Mouse (Mus musculus): ENCODE results near the gene Gm20388. TPM values are rescaled to one million over a fixed set of nuclear protein-coding genes. Genes with fewer than 3 reads are reported as not detected.

The Gm20388 gene
- polyA plus RNA-seq, 1 experiment: 28.1 TPM

DNA sequence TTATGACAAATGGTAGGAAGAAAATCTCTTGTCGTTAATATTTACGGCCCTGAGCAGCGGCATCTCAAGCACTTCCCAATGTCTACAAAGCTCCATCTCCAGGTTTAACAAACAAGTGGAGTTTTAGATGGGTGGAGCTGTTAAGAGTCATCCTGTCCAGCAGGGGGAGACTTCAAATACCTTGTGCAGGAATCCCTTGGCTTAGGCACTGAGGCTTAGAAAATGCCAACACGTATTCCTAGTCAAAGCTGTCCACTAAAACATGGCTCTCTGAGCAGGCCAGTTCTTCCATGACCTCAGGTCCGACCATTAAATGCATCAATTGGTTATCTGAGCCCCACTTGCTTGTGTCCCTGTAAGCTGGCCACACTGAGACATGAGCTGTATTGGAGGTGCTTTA lies 1697.0 kb downstream of the Gm20388 start:
- no peak overlapping the region for H3K4me3 ChIP-seq (ENCODE audit: low read depth, low read length)
- no peaks in the 10 kb centered on the region for H3K27me3 ChIP-seq (ENCODE audit: control insufficient read depth, insufficient read depth, low read length, poor library complexity, severe bottlenecking)
- TF ChIP-seq POLR2A (IDR thresholded peaks at IDR 0.05; ENCODE audit: insufficient read depth, low read length) (no peak), EP300 (IDR thresholded peaks at IDR 0.05; ENCODE audit: insufficient read depth, low read depth, low read length) (no peak), CTCF (IDR thresholded peaks at IDR 0.05; ENCODE audit: low read depth, low read length) (no peak)
- peaks cover 4% of the 10 kb centered on the region for H3K36me3 ChIP-seq (ENCODE audit: control insufficient read depth, insufficient read depth, low read length, poor library complexity, severe bottlenecking)
- H3K27ac ChIP-seq (ENCODE audit: insufficient read depth, low read length): no peak overlapping the region
- no peaks in the 10 kb centered on the region for H3K4me1 ChIP-seq (ENCODE audit: control insufficient read depth, insufficient read depth, low read length)
- no peaks in the 10 kb centered on the region for H3K9me3 ChIP-seq (replicated peaks; ENCODE audit: control insufficient read depth, insufficient read depth, low read length, poor library complexity, severe bottlenecking)
- no peak overlapping the region for H3K9ac ChIP-seq (ENCODE audit: low read depth, poor library complexity, severe bottlenecking)

DNA sequence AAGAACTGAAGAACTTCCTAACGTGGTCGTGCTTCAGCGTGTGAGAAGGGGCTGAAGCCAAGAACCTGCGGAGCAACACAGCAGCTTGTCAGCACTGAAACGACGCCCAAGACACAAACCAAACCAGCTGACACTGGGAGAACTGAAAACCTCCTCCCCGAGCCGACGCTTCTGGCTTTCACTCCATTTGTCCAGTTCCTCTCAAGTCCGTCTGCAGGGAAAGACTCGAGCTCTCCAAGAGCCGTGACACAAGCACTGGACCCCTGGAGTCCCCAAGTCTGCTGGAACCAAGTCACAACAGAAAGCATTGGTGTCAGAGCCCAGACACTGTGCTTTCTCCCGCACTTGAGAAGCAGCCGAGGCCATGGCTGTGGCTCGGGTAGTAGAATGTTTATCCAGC lies 1698.6 kb downstream of the Gm20388 start:
- H3K9ac ChIP-seq (ENCODE audit: low read depth, poor library complexity, severe bottlenecking): no peak overlapping the region
- peaks cover 4% of the 10 kb centered on the region for H3K36me3 ChIP-seq (ENCODE audit: control insufficient read depth, insufficient read depth, low read length, poor library complexity, severe bottlenecking)
- H3K4me1 ChIP-seq (ENCODE audit: control insufficient read depth, insufficient read depth, low read length): no peaks in the 10 kb centered on the region
- no peaks in the 10 kb centered on the region for H3K9me3 ChIP-seq (replicated peaks; ENCODE audit: control insufficient read depth, insufficient read depth, low read length, poor library complexity, severe bottlenecking)
- no peak for TF ChIP-seq EP300 (IDR thresholded peaks at IDR 0.05; ENCODE audit: insufficient read depth, low read depth, low read length)
- no peak for TF ChIP-seq CTCF (IDR thresholded peaks at IDR 0.05; ENCODE audit: low read depth, low read length)
- no peak for TF ChIP-seq POLR2A (IDR thresholded peaks at IDR 0.05; ENCODE audit: insufficient read depth, low read length)
- H3K27me3 ChIP-seq (ENCODE audit: control insufficient read depth, insufficient read depth, low read length, poor library complexity, severe bottlenecking): no peaks in the 10 kb centered on the region
- no peak overlapping the region for H3K27ac ChIP-seq (ENCODE audit: insufficient read depth, low read length)
- H3K4me3 ChIP-seq (ENCODE audit: low read depth, low read length): no peak overlapping the region

DNA sequence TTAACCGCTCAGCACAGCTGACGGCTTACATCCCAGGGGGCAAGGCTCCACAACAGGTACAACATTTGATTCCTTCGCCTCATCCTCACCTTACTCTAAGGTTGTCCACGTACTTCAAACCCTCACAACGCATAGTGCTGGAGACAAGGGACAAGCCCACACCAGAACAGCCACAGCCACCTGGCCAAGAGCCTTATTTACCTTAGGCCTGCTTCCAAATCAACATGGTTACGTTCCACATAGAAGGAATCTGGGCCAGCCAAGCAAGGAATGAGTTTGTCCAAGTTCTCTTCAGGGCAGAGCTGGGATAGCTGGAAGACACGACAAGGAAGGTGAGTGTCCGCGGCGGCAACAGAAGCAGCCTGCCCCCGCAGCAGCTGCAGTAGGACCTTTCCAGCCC lies 1699.3 kb downstream of the Gm20388 start:
- Histone ChIP-seq H3K36me3 (ENCODE audit: control insufficient read depth, insufficient read depth, low read length, poor library complexity, severe bottlenecking) (peaks cover 4% of the 10 kb centered on the region), H3K27ac (ENCODE audit: insufficient read depth, low read length) (no peak overlapping the region), H3K27me3 (ENCODE audit: control insufficient read depth, insufficient read depth, low read length, poor library complexity, severe bottlenecking) (no peaks in the 10 kb centered on the region), H3K9me3 (replicated peaks; ENCODE audit: control insufficient read depth, insufficient read depth, low read length, poor library complexity, severe bottlenecking) (no peaks in the 10 kb centered on the region), H3K9ac (ENCODE audit: low read depth, poor library complexity, severe bottlenecking) (no peak overlapping the region), H3K4me3 (ENCODE audit: low read depth, low read length) (no peak overlapping the region), H3K4me1 (ENCODE audit: control insufficient read depth, insufficient read depth, low read length) (no peaks in the 10 kb centered on the region)
- no peak for TF ChIP-seq EP300 (IDR thresholded peaks at IDR 0.05; ENCODE audit: insufficient read depth, low read depth, low read length)
- TF ChIP-seq CTCF (IDR thresholded peaks at IDR 0.05; ENCODE audit: low read depth, low read length): no peak
- TF ChIP-seq POLR2A (IDR thresholded peaks at IDR 0.05; ENCODE audit: insufficient read depth, low read length): no peak

DNA sequence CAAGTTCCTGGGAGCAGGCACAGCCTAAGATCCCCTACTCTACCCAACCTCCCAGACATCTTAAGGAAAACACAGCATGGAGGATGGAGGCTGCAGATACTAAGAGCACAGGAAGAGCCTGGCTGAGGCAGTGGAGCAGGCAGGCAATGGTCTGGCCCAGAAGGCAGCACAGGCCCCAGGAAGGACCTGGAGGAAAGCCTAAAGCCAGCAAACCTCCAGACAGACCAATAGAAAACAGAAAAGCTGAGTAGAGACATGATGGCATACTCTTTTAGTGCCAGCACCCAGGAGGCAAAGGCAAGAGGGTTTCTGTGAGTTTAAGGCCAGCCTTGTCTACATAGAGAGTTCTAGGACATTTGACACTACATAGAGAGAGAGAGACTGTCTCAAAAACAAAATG lies 1702.8 kb downstream of the Gm20388 start:
- H3K9me3 ChIP-seq (replicated peaks; ENCODE audit: control insufficient read depth, insufficient read depth, low read length, poor library complexity, severe bottlenecking): no peaks in the 10 kb centered on the region
- H3K4me1 ChIP-seq (ENCODE audit: control insufficient read depth, insufficient read depth, low read length): no peaks in the 10 kb centered on the region
- H3K9ac ChIP-seq (ENCODE audit: low read depth, poor library complexity, severe bottlenecking): no peak overlapping the region
- no peaks in the 10 kb centered on the region for H3K36me3 ChIP-seq (ENCODE audit: control insufficient read depth, insufficient read depth, low read length, poor library complexity, severe bottlenecking)
- no peaks in the 10 kb centered on the region for H3K27me3 ChIP-seq (ENCODE audit: control insufficient read depth, insufficient read depth, low read length, poor library complexity, severe bottlenecking)
- H3K4me3 ChIP-seq (ENCODE audit: low read depth, low read length): no peak overlapping the region
- TF ChIP-seq POLR2A (IDR thresholded peaks at IDR 0.05; ENCODE audit: insufficient read depth, low read length): no peak
- TF ChIP-seq CTCF (IDR thresholded peaks at IDR 0.05; ENCODE audit: low read depth, low read length): no peak
- no peak for TF ChIP-seq EP300 (IDR thresholded peaks at IDR 0.05; ENCODE audit: insufficient read depth, low read depth, low read length)
- no peak overlapping the region for H3K27ac ChIP-seq (ENCODE audit: insufficient read depth, low read length)

DNA sequence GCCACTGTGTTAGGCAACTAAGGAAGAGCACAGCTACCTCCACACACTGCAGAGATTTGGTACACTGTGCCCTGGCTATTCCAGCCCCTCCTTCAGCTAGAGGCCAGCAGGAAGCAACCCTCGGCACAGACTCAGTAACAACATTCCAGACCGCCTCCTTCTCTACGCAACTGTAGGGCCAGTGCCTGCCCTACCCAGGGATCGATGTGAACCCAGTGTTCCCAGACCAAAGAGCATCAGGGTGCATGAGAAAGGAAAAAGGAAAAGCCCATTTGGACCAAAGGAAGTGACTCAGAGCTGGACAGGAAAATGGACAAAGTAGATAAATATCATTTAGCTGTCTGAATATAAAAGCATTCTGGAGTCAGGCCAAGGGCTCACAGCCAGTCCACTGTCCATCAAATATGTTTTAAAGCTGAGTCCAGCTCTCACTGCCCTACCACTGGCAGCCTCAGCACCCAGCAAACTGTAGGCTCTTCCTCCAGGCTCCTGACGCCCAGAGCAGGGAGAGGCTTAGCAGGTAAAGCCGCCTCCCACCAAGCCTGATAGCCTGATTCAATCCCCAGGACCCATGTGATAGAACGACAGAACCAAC lies 1708.9 kb downstream of the Gm20388 start:
- Histone ChIP-seq H3K4me1 (ENCODE audit: control insufficient read depth, insufficient read depth, low read length) (no peaks in the 10 kb centered on the region), H3K4me3 (ENCODE audit: low read depth, low read length) (no peak overlapping the region), H3K9ac (ENCODE audit: low read depth, poor library complexity, severe bottlenecking) (no peak overlapping the region), H3K36me3 (ENCODE audit: control insufficient read depth, insufficient read depth, low read length, poor library complexity, severe bottlenecking) (no peaks in the 10 kb centered on the region), H3K9me3 (replicated peaks; ENCODE audit: control insufficient read depth, insufficient read depth, low read length, poor library complexity, severe bottlenecking) (no peaks in the 10 kb centered on the region), H3K27ac (ENCODE audit: insufficient read depth, low read length) (no peak overlapping the region), H3K27me3 (ENCODE audit: control insufficient read depth, insufficient read depth, low read length, poor library complexity, severe bottlenecking) (no peaks in the 10 kb centered on the region)
- no peak for TF ChIP-seq POLR2A (IDR thresholded peaks at IDR 0.05; ENCODE audit: insufficient read depth, low read length)
- TF ChIP-seq EP300 (IDR thresholded peaks at IDR 0.05; ENCODE audit: insufficient read depth, low read depth, low read length): no peak
- TF ChIP-seq CTCF (IDR thresholded peaks at IDR 0.05; ENCODE audit: low read depth, low read length): no peak

DNA sequence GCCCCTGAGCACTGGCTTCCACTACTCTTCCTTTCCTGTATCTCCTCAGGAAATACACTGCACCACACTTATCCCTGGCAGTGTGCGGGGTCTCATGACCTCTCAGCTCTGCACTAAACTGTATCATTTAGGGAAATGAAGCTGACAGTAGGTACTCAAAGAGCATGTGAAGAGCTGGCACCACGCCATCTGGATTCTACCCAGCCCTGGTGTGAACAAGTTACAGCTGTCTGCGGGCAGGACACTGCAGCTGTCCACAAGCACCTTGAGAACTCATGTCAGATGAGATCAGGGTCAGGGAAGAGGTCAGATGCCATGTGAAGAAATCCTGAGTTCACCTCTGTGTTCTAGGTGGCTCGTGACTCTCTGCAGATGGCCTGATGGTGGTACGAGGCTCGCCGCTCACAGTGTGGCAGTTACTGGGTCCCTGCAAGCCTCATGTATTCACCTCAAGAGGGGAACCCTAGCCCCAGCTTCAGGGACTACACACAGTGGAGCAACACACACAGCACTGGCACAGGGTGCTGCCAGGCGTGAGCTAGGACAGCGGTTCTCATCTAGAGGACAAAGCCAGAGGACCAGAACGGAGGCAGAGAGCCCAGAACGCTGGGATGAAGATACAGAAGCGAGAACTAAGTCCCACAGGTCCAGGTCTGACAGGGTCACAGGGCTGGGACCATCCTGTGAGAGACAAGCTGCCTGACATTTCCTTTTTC lies 1710.3 kb downstream of the Gm20388 start:
- no peak for TF ChIP-seq EP300 (IDR thresholded peaks at IDR 0.05; ENCODE audit: insufficient read depth, low read depth, low read length)
- no peak for TF ChIP-seq CTCF (IDR thresholded peaks at IDR 0.05; ENCODE audit: low read depth, low read length)
- TF ChIP-seq POLR2A (IDR thresholded peaks at IDR 0.05; ENCODE audit: insufficient read depth, low read length): no peak
- Histone ChIP-seq H3K27ac (ENCODE audit: insufficient read depth, low read length) (no peak overlapping the region), H3K4me3 (ENCODE audit: low read depth, low read length) (no peak overlapping the region), H3K9ac (ENCODE audit: low read depth, poor library complexity, severe bottlenecking) (no peak overlapping the region), H3K36me3 (ENCODE audit: control insufficient read depth, insufficient read depth, low read length, poor library complexity, severe bottlenecking) (no peaks in the 10 kb centered on the region), H3K9me3 (replicated peaks; ENCODE audit: control insufficient read depth, insufficient read depth, low read length, poor library complexity, severe bottlenecking) (no peaks in the 10 kb centered on the region), H3K4me1 (ENCODE audit: control insufficient read depth, insufficient read depth, low read length) (no peaks in the 10 kb centered on the region), H3K27me3 (ENCODE audit: control insufficient read depth, insufficient read depth, low read length, poor library complexity, severe bottlenecking) (no peaks in the 10 kb centered on the region)

Data from ES-Bruce4 (cell line).